Mouse (Mus musculus) limb, embryonic 15.5 days (tissue): ENCODE measurements around the gene Obp2a. TPM values are rescaled to one million over a fixed set of nuclear protein-coding genes. Genes with fewer than 3 reads are reported as not detected.
"Not testable (repeated sequence)": the region's sequence is repeated elsewhere in the genome, so short reads cannot be mapped to it uniquely, and the experiment has no call there.

ENCODE experiments used
- ATAC-seq: fragments of 200-750 bp; cut with Nextera tagmentation; 2 replicates; pipeline ENCODE4 v1.8.0; 2017; ENCODE audit warnings: low read depth, moderate TSS enrichment; ENCODE audit not compliant: insufficient number of reproducible peaks, low FRiP score, low TSS enrichment
- H3K27ac ChIP-seq: fragments of 300-500 bp; sonication (generic); 2 replicates; pipeline ENCODE4 v1.5.1; 2015; ENCODE audit warnings: moderate library complexity, mild to moderate bottlenecking, inconsistent platforms
- H3K27me3 ChIP-seq: fragments of 300-500 bp; sonication (generic); 2 replicates; pipeline ENCODE4 v1.6.1; 2015; ENCODE audit warnings: inconsistent platforms
- H3K36me3 ChIP-seq: fragments of 300-500 bp; sonication (generic); 2 replicates; pipeline ENCODE4 v1.6.1; 2015; ENCODE audit warnings: inconsistent platforms
- H3K4me1 ChIP-seq: fragments of 300-500 bp; sonication (generic); 2 replicates; pipeline ENCODE4 v1.6.1; 2015; ENCODE audit warnings: inconsistent platforms
- H3K4me2 ChIP-seq: fragments of 300-500 bp; sonication (generic); 2 replicates; pipeline ENCODE4 v1.6.1; 2015; ENCODE audit warnings: mild to moderate bottlenecking, inconsistent platforms
- H3K4me3 ChIP-seq: fragments of 300-500 bp; sonication (generic); 2 replicates; pipeline ENCODE4 v1.5.1; 2015; ENCODE audit warnings: mild to moderate bottlenecking, inconsistent platforms
- H3K9ac ChIP-seq: fragments of 300-500 bp; sonication (generic); 2 replicates; pipeline ENCODE4 v1.6.1; 2015; ENCODE audit warnings: inconsistent platforms
- H3K9me3 ChIP-seq: fragments of 300-500 bp; sonication (generic); 2 replicates; pipeline ENCODE4 v1.6.1; 2016; ENCODE audit warnings: inconsistent platforms
- WGBS: fragments of 180-500 bp; shearing (Covaris S2); methylation state at CpG from one replicate; pipeline ENCODE4 v1.1.7; 2015; 5-methylcytosine and 5-hydroxymethylcytosine counted together
- polyA plus RNA-seq: library from polyadenylated mRNA; unstranded; fragments of >200 nt; fragmentation: Nextera tagmentation; extraction: Ambion mirVana; gene quantifications from 2 replicates; pipeline ENCODE4 v1.2.1, GENCODE M21; 2015

Gene Obp2a
- polyA plus RNA-seq, 1 experiment from 2014 or later = not detected

DNA sequence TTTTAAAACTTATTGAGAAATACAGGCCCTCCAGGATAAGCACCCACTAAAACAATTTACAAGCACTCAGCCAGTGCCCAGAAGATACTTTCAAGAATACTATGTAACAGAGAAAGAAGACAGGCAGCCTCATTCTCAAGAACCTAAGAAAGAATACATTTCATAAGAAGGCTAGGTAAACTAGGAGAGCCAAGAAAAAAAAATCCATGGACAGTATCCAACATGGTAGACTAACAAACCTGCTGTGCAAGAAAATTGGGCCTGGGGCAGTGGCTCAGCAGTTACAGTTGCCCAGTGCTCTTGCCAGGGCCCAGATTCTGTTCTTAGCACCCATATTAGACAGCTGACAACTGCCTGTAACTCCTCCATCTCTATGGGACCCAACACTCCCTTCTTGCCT is 17.4 kb downstream of the Obp2a start:
- no peaks in the 10 kb centered on the region for H3K9me3 ChIP-seq
- H3K27me3 ChIP-seq = no peaks in the 10 kb centered on the region
- no peak overlapping the region for H3K4me3 ChIP-seq
- H3K4me1 ChIP-seq = no peaks in the 10 kb centered on the region
- no peak overlapping the region for H3K27ac ChIP-seq
- H3K4me2 ChIP-seq = no peak overlapping the region
- ATAC-seq = no peak
- H3K9ac ChIP-seq = no peak overlapping the region
- H3K36me3 ChIP-seq = no peaks in the 10 kb centered on the region

- Histone ChIP-seq H3K4me1 (no peaks in the 10 kb centered on the region), H3K9ac (no peak overlapping the region), H3K27me3 (no peaks in the 10 kb centered on the region), H3K4me3 (no peak overlapping the region), H3K4me2 (no peak overlapping the region), H3K36me3 (no peaks in the 10 kb centered on the region), H3K9me3 (no peaks in the 10 kb centered on the region), H3K27ac (no peak overlapping the region)
- WGBS = 59% methylated on average over 2 of the region's 2 CpGs
- no peak for ATAC-seq
Observed at GRCm38 (mm10) chr2:25733199-25733930, 33.5 kb downstream of the Obp2a start.

DNA sequence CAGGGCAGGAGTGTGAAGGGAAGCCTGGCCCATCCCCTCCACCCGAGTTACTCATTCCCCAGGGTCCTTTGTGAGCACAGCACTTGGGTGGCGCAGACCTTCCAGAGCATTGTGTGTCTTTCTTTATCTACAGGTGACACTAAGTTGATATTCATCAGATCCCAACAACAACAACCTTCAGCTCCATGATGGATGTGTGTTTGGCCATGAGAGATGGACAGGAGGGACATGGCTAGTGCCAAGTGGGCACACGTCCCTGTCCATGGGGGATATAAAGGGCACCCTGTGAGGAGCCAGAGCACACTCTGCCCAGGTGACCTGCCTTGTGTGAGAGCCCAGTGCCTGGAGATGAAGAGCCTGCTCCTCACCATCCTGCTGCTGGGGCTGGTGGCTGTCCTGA is 36.9 kb downstream of the Obp2a start, which contains the start of gene Obp2b:
Gene Obp2b (plus strand): TSS at position 301 of the 400 bp plus-strand sequence.
- 86% methylated on average over 3 of the region's 3 CpGs for WGBS
- ATAC-seq, H3K4me3 ChIP-seq, H3K4me1 ChIP-seq, H3K27me3 ChIP-seq, H3K4me2 ChIP-seq, H3K9ac ChIP-seq, H3K36me3 ChIP-seq, H3K9me3 ChIP-seq, H3K27ac ChIP-seq: not testable (repeated sequence)

GRCm38 (mm10) chr2:25741671-25742070 is 41.8 kb downstream of the Obp2a start:
- Histone ChIP-seq H3K4me1 (no peaks in the 10 kb centered on the region), H3K36me3 (no peaks in the 10 kb centered on the region), H3K27me3 (no peaks in the 10 kb centered on the region), H3K9ac (no peak overlapping the region), H3K4me3 (no peak overlapping the region), H3K4me2 (no peak overlapping the region), H3K9me3 (no peaks in the 10 kb centered on the region), H3K27ac (no peak overlapping the region)
- 58% methylated on average over 1 of the region's 1 CpGs for WGBS
- ATAC-seq = no peak

Other genes with a start within 250 kb of the Obp2a start
- 99.3 and 111 TPM in 2 replicates for gene Clic3, start 243.2 kb upstream of the Obp2a start, polyA plus RNA-seq
- 49.9 and 56.9 TPM in 2 replicates for gene Paxx, start 238.9 kb upstream of the Obp2a start, polyA plus RNA-seq
- gene Ptgds, start 230.0 kb upstream of the Obp2a start, polyA plus RNA-seq = 4.1 and 9.1 TPM in 2 replicates
- gene Lcn12, start 206.1 kb upstream of the Obp2a start, polyA plus RNA-seq = not detected in 2 replicates
- gene Fbxw5, start 199.3 kb upstream of the Obp2a start, polyA plus RNA-seq = 73.0 and 81.4 TPM in 2 replicates
- 4.6 and 5.6 TPM in 2 replicates for gene C8g, start 198.3 kb upstream of the Obp2a start, polyA plus RNA-seq
- gene Traf2, start 153.1 kb upstream of the Obp2a start, polyA plus RNA-seq = 34.4 and 35.7 TPM in 2 replicates
- gene Edf1, start 142.2 kb upstream of the Obp2a start, polyA plus RNA-seq = 388 and 396 TPM in 2 replicates
- 0.81 and 6.0 TPM in 2 replicates for gene Mamdc4, start 125.2 kb upstream of the Obp2a start, polyA plus RNA-seq
- gene Phpt1, start 124.8 kb upstream of the Obp2a start, polyA plus RNA-seq = 129 and 139 TPM in 2 replicates
- 0.29 and 0.44 TPM in 2 replicates for gene Ajm1, start 118.3 kb upstream of the Obp2a start, polyA plus RNA-seq
- gene Rabl6, start 91.5 kb upstream of the Obp2a start, polyA plus RNA-seq = 73.6 and 74.9 TPM in 2 replicates
- gene Ccdc183, start 82.4 kb upstream of the Obp2a start, polyA plus RNA-seq = 0.12 and 0.14 TPM in 2 replicates
- gene Tmem141, start 78.0 kb upstream of the Obp2a start, polyA plus RNA-seq = 27.3 and 28.7 TPM in 2 replicates
- 2.7 and 3.7 TPM in 2 replicates for gene Fcna, start 72.0 kb upstream of the Obp2a start, polyA plus RNA-seq
- gene Lcn8, start 46.9 kb upstream of the Obp2a start, polyA plus RNA-seq = not detected in 2 replicates
- not detected in 2 replicates for gene Lcn5, start 42.1 kb upstream of the Obp2a start, polyA plus RNA-seq
- not detected in 2 replicates for gene Lcn6, start 23.3 kb upstream of the Obp2a start, polyA plus RNA-seq
- not detected in 2 replicates for gene Lcn10, start 17.3 kb upstream of the Obp2a start, polyA plus RNA-seq
- 92.0 and 94.5 TPM in 2 replicates for gene Bmyc, start 6.7 kb downstream of the Obp2a start, polyA plus RNA-seq
- gene Obp2b, start 37.0 kb downstream of the Obp2a start, polyA plus RNA-seq = not detected in 2 replicates
- gene Lcn3, start 65.5 kb downstream of the Obp2a start, polyA plus RNA-seq = not detected in 2 replicates
- gene Lcn11, start 77.0 kb downstream of the Obp2a start, polyA plus RNA-seq = not detected in 2 replicates
- gene Gm13539, start 82.2 kb downstream of the Obp2a start, polyA plus RNA-seq = not detected in 2 replicates
- gene Glt6d1, start 115.8 kb downstream of the Obp2a start, polyA plus RNA-seq = not detected in 2 replicates
- not detected in 2 replicates for gene Lcn9, start 123.1 kb downstream of the Obp2a start, polyA plus RNA-seq
- not detected in 2 replicates for gene Sohlh1, start 147.2 kb downstream of the Obp2a start, polyA plus RNA-seq
- 0.20 and 0.21 TPM in 2 replicates for gene Kcnt1, start 163.7 kb downstream of the Obp2a start, polyA plus RNA-seq